8 mouse cellular contexts compared by ENCODE assay signal in the genomic region with DNA sequence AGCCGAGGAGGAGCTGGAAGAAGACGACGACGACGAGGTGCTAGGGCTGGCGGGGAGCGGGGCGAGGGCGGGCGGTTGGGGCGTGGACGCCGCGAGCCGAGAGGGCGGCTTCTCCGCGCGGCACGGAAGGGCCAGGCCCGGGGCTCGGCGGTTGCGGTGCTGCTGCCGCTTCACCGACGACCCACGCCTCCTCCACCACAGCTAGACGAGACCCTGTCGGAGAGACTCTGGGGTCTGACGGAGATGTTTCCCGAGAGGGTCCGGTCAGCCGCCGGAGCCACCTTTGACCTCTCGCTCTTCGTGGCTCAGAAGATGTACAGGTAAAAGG. TPM values are rescaled to one million over a fixed set of nuclear protein-coding genes. Genes with fewer than 3 reads are reported as not detected.
A peak's percentile ranks its signal among the peaks of the same experiment; 100 is the strongest.
DNase-seq lines count a peak whose midpoint lies in the region; ATAC-seq and TF ChIP-seq lines count a peak whose summit lies in the region.

No protein-coding gene starts in this region.

- H3K4me1 ChIP-seq in heart, embryonic 13.5 days: peaks cover 32% of the 10 kb centered on the region
- peaks cover 35% of the 10 kb centered on the region for H3K4me1 ChIP-seq in G1E (ENCODE audit: insufficient read depth, low read depth, low read length)
- no peaks in the 10 kb centered on the region; the same call in 1 of the 2 replicates for H3K4me1 ChIP-seq in forebrain, postnatal 0 days (ENCODE audit: insufficient read depth)
- H3K4me1 ChIP-seq in midbrain, embryonic 10.5 days: peaks cover 7% of the 10 kb centered on the region

- H3K9me3 ChIP-seq in heart, embryonic 13.5 days: no peaks in the 10 kb centered on the region
- H3K9me3 ChIP-seq in G1E (replicated peaks): no peaks in the 10 kb centered on the region
- H3K9me3 ChIP-seq in forebrain, postnatal 0 days (ENCODE audit: low read length): no peaks in the 10 kb centered on the region
- H3K9me3 ChIP-seq in midbrain, embryonic 10.5 days (replicated peaks): no peaks in the 10 kb centered on the region

- peak overlapping the region; percentile 79 for H3K4me2 ChIP-seq in heart, embryonic 13.5 days
- H3K4me2 ChIP-seq in forebrain, postnatal 0 days (ENCODE audit: low read depth): peak overlapping the region; percentile 91

- H3K36me3 ChIP-seq in heart, embryonic 13.5 days: peaks cover 57% of the 10 kb centered on the region
- peaks cover 70% of the 10 kb centered on the region for H3K36me3 ChIP-seq in G1E (replicated peaks)
- H3K36me3 ChIP-seq in forebrain, postnatal 0 days (ENCODE audit: insufficient read depth): peaks cover 48% of the 10 kb centered on the region
- peaks cover 65% of the 10 kb centered on the region for H3K36me3 ChIP-seq in midbrain, embryonic 10.5 days

- peak overlapping the region; percentile 61 for H3K27ac ChIP-seq in heart, embryonic 13.5 days (replicated peaks)
- H3K27ac ChIP-seq in forebrain, postnatal 0 days (ENCODE audit: low read depth, low read length): peak overlapping the region; percentile 24; the same call in 1 of the 2 replicates
- H3K27ac ChIP-seq in midbrain, embryonic 10.5 days (replicated peaks): peak overlapping the region; percentile 87

- DNase-seq in heart, adult 9 months (ENCODE audit: low spot score in 2 of 2): no peak
- DNase-seq in G1E (ENCODE audit: low spot score): no peak
- DNase-seq in forebrain, postnatal 0 days: no peak
- DNase-seq in midbrain, embryonic 10.5 days (ENCODE audit: low spot score): no peak
- no peak for DNase-seq in frontal cortex, postnatal 36 days (ENCODE audit: low spot score in 2 of 2)
- DNase-seq in layer of hippocampus, adult 11-12 months (ENCODE audit: low spot score): no peak
- DNase-seq in natural killer cell, adult 2 months (ENCODE audit: low spot score in 2 of 2): no peak

- peak overlapping the region; percentile 92 for H3K9ac ChIP-seq in heart, embryonic 13.5 days
- H3K9ac ChIP-seq in forebrain, postnatal 0 days: peak overlapping the region; percentile 72

- WGBS in heart, embryonic 13.5 days: under 1% methylated on average over 37 of the region's 37 CpGs
- WGBS in forebrain, postnatal 0 days: under 1% methylated on average over 35 of the region's 37 CpGs
- WGBS in midbrain, embryonic 10.5 days: under 1% methylated on average over 37 of the region's 37 CpGs

- H3K4me3 ChIP-seq in heart, embryonic 13.5 days: peak overlapping the region; percentile 90
- peak overlapping the region; percentile 90 for H3K4me3 ChIP-seq in G1E (ENCODE audit: low read depth, low read length)
- peak overlapping the region; percentile 69 for H3K4me3 ChIP-seq in forebrain, postnatal 0 days (ENCODE audit: low read depth, low read length)
- H3K4me3 ChIP-seq in midbrain, embryonic 10.5 days: peak overlapping the region; percentile 84

- no peak for TF ChIP-seq CTCF in G1E (IDR thresholded peaks at IDR 0.05; ENCODE audit: low read depth, low read length)
- TF ChIP-seq CTCF in forebrain, postnatal 0 days (IDR thresholded peaks at IDR 0.05; ENCODE audit: low read depth): no peak

- ATAC-seq in heart, embryonic 13.5 days (ENCODE audit: extremely low read depth, insufficient number of reproducible peaks, low FRiP score, low TSS enrichment): no peak; the same call in 1 of the 2 replicates
- ATAC-seq in G1E (ENCODE audit: extremely low read depth, insufficient number of reproducible peaks, low FRiP score, poor library complexity, severe bottlenecking): no peak
- peak; percentile 38; the same call in 1 of the 2 replicates for ATAC-seq in forebrain, postnatal 0 days

- no peaks in the 10 kb centered on the region for H3K27me3 ChIP-seq in heart, embryonic 13.5 days (replicated peaks)
- H3K27me3 ChIP-seq in G1E (ENCODE audit: insufficient read depth, low read length): no peaks in the 10 kb centered on the region
- H3K27me3 ChIP-seq in forebrain, postnatal 0 days (ENCODE audit: insufficient read depth, low read length): no peaks in the 10 kb centered on the region
- no peaks in the 10 kb centered on the region for H3K27me3 ChIP-seq in midbrain, embryonic 10.5 days (ENCODE audit: low read depth, poor library complexity, severe bottlenecking)

RNA-seq across cellular contexts. Expression of a gene that starts 0.3 kb away (rescaled TPM):
- polyA plus RNA-seq in heart, embryonic 13.5 days (2015; fragmentation: Nextera tagmentation; extraction: Ambion mirVana): 199 and 240 TPM in 2 replicates
- total RNA-seq in G1E (2014; fragmentation: Nextera tagmentation) (116 and 133 TPM in 2 replicates), G1E (2017) (144 and 169 TPM in 2 replicates)
- 103 and 140 TPM in 2 replicates for polyA plus RNA-seq in G1E (2012)
- 132 and 167 TPM in 2 replicates for total RNA-seq in forebrain, postnatal 0 days (2014; rRNA removed)
- polyA plus RNA-seq in forebrain, postnatal 0 days (2015; fragmentation: Nextera tagmentation; extraction: Ambion mirVana): 248 and 266 TPM in 2 replicates
- 252 and 279 TPM in 2 replicates for polyA plus RNA-seq in midbrain, embryonic 10.5 days (2016; fragmentation: Nextera tagmentation; extraction: Ambion mirVana)

RNA-seq across cellular contexts. Expression of a gene that starts 11.9 kb away (rescaled TPM):
- polyA plus RNA-seq in heart, embryonic 13.5 days (2015; fragmentation: Nextera tagmentation; extraction: Ambion mirVana): 41.3 and 47.8 TPM in 2 replicates
- total RNA-seq in G1E (2014; fragmentation: Nextera tagmentation) (9.9 and 18.5 TPM in 2 replicates), G1E (2017) (44.7 and 54.5 TPM in 2 replicates)
- polyA plus RNA-seq in G1E (2012): 98.0 and 113 TPM in 2 replicates
- total RNA-seq in forebrain, postnatal 0 days (2014; rRNA removed): 70.3 and 107 TPM in 2 replicates
- 117 and 119 TPM in 2 replicates for polyA plus RNA-seq in forebrain, postnatal 0 days (2015; fragmentation: Nextera tagmentation; extraction: Ambion mirVana)
- 88.0 and 89.1 TPM in 2 replicates for polyA plus RNA-seq in midbrain, embryonic 10.5 days (2016; fragmentation: Nextera tagmentation; extraction: Ambion mirVana)

RNA-seq across cellular contexts. Expression of a gene that starts 12.2 kb away (rescaled TPM):
- polyA plus RNA-seq in heart, embryonic 13.5 days (2015; fragmentation: Nextera tagmentation; extraction: Ambion mirVana): 0.65 and 1.1 TPM in 2 replicates
- total RNA-seq in G1E (2014; fragmentation: Nextera tagmentation) (0.90 and 3.4 TPM in 2 replicates), G1E (2017) (1.2 and 2.1 TPM in 2 replicates)
- 0.11 and 0.13 TPM in 2 replicates for polyA plus RNA-seq in G1E (2012)
- total RNA-seq in forebrain, postnatal 0 days (2014; rRNA removed): 17.1 and 25.7 TPM in 2 replicates
- 1.0 and 1.9 TPM in 2 replicates for polyA plus RNA-seq in forebrain, postnatal 0 days (2015; fragmentation: Nextera tagmentation; extraction: Ambion mirVana)
- polyA plus RNA-seq in midbrain, embryonic 10.5 days (2016; fragmentation: Nextera tagmentation; extraction: Ambion mirVana): 2.2 and 2.4 TPM in 2 replicates

RNA-seq across cellular contexts. Expression of a gene that starts 16.8 kb away (rescaled TPM):
- polyA plus RNA-seq in heart, embryonic 13.5 days (2015; fragmentation: Nextera tagmentation; extraction: Ambion mirVana): 19.8 and 20.4 TPM in 2 replicates
- total RNA-seq in G1E (2014; fragmentation: Nextera tagmentation) (19.1 and 23.3 TPM in 2 replicates), G1E (2017) (21.6 and 21.9 TPM in 2 replicates)
- polyA plus RNA-seq in G1E (2012): 16.7 and 22.6 TPM in 2 replicates
- total RNA-seq in forebrain, postnatal 0 days (2014; rRNA removed): 49.2 and 54.1 TPM in 2 replicates
- polyA plus RNA-seq in forebrain, postnatal 0 days (2015; fragmentation: Nextera tagmentation; extraction: Ambion mirVana): 18.6 and 20.2 TPM in 2 replicates
- 17.6 and 18.9 TPM in 2 replicates for polyA plus RNA-seq in midbrain, embryonic 10.5 days (2016; fragmentation: Nextera tagmentation; extraction: Ambion mirVana)

RNA-seq across cellular contexts. Expression of a gene that starts 19.7 kb away (rescaled TPM):
- polyA plus RNA-seq in heart, embryonic 13.5 days (2015; fragmentation: Nextera tagmentation; extraction: Ambion mirVana): 27.0 and 29.5 TPM in 2 replicates
- total RNA-seq in G1E (2014; fragmentation: Nextera tagmentation) (63.7 and 74.7 TPM in 2 replicates), G1E (2017) (54.8 and 58.6 TPM in 2 replicates)
- 108 and 116 TPM in 2 replicates for polyA plus RNA-seq in G1E (2012)
- total RNA-seq in forebrain, postnatal 0 days (2014; rRNA removed): 74.2 and 78.1 TPM in 2 replicates
- 43.4 and 47.6 TPM in 2 replicates for polyA plus RNA-seq in forebrain, postnatal 0 days (2015; fragmentation: Nextera tagmentation; extraction: Ambion mirVana)
- polyA plus RNA-seq in midbrain, embryonic 10.5 days (2016; fragmentation: Nextera tagmentation; extraction: Ambion mirVana): 46.6 and 49.0 TPM in 2 replicates

Comparison
In these comparisons a context has a peak if more than half of its experiments do, and no peak if none do; other contexts are left out.
1. H3K27ac ChIP-seq: peak in every context shown above with its lines; median percentile 87 in midbrain, embryonic 10.5 days; 61 in heart, embryonic 13.5 days; 24 in forebrain, postnatal 0 days.